Mouse (Mus musculus): ENCODE measurements around the gene Tuba3b.

Tuba3b gene

DNA sequence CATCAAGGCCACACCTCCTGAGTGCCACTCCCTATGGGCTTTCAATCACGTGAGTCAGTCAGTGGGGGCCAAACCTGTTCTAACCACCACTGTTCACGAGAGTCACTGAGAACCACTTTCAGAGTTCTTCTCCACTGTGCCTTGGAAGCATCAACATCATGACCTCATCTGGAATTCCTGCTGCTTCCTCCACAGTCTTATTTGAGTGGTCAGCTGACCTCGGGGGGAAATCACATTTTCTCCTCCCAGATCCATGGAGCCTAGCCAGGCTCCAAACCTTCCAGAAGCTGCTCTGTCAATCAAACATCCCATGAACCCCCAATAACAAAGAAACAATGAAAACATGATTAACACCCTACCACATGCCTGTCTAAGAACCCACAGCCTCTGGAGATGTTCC lies 52.1 kb downstream of the Tuba3b start:
- DNase-seq (ENCODE audit: low spot score): peak; percentile 37

DNA sequence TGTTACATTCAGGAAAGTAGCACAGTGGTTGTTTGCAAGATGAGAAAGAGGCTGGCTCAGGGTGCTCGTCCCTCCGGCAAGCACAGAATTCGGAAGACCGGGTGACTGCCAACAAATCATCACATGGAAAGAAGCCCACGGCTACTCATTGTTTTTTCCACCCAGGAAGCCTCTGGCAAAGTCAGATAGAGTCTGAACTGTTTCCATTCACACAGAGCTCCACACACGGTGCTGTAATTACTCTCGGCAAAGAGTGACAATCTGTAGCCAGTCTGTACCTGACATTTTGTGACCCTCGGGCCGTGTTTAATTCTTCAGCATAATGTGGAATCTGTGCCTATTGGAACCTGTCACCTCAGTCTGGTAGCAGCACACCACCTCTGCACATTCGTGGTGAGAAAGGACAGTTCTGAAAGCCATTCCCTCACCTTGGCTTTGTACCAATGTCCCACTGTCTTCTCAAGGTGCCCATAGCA lies 54.1 kb downstream of the Tuba3b start:
- DNase-seq (ENCODE audit: low spot score): peak; percentile 50
